Mouse (Mus musculus): Measurements from ENCODE around the gene Insr.

DNA sequence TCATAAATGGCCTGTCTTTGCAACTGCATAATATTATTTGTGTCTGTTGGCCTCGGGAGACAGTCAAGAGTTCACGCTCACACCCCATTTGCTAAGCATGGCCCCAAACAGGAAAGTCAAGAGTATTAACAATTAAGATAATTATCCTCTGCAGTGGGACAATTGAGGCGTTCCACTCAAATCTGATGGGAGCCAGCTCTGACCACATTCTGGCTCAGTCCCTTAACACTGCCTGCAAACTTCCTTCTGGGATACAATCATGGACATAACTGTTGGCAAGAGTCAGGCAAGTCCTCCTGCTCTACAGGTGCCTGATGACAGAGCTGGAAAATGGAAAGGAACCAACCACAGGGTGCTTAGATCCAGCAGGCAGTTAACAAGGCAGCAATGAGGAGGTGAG lies 43.1 kb downstream of the Insr start:
- no peak for TF ChIP-seq POLR2A (IDR thresholded peaks at IDR 0.05; ENCODE audit: borderline replicate concordance, low read depth, low read length)
- TF ChIP-seq CTCF (IDR thresholded peaks at IDR 0.05; ENCODE audit: low read depth, low read length): no peak
